In the genomic region with DNA sequence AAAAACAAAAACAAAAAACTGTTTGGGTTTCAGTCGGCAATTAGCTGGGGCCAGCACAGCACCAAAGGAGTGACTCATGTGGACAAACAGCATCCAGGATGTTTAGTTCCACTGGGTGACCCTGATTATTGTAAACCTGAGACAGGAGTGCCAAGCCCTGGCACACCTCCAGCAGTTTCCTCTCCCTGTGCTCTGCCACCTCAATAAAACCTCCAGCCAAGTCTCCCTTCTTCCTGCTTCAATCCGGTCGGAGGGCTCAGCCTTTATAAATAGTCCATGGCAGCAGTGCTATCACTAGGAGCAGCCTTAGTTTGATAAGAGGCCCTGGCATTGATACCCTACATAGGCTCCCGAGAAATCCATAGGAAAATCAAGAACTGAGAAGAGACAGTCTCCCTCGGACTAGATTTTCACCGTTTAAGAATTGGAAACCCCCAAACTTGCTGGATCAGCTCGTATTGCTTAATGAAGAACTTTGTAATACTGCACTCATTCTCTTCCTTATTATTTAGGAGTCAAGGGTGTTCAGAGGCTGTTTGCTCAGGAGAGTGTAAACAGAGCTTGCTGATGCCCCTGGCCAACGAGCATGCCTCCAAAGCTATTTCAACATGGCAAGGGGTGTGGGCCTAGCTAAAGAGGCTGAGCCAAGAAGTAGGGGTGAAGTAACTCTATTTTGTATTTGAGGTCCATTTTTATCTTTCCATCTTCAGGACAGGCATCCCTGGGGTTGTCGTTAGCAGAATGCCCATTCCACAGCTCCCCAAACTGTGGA, we compare ENCODE assay signal across 10 mouse cellular contexts. TPM values are rescaled to one million over a fixed set of nuclear protein-coding genes. Genes with fewer than 3 reads are reported as not detected.
DNase-seq lines count a peak whose midpoint lies in the region; ATAC-seq and TF ChIP-seq lines count a peak whose summit lies in the region.
"Had no signal": no experiment of that assay in that cellular context is flagged by ENCODE, and none has a peak within 500 bp of the region (broad histone marks: within the 10 kb centered on the region; RNA-seq: fewer than 3 reads in every experiment).

No protein-coding gene starts in this region.

- no peak overlapping the region for H3K4me2 ChIP-seq in forebrain, embryonic 14.5 days (ENCODE audit: low read length)
- no peak overlapping the region for H3K4me2 ChIP-seq in forebrain, embryonic 16.5 days (ENCODE audit: low read length)
- no peak overlapping the region for H3K4me2 ChIP-seq in forebrain, embryonic 11.5 days (ENCODE audit: low read depth, low read length, severe bottlenecking)
- H3K4me2 ChIP-seq: forebrain, embryonic 15.5 days had no signal

- H3K4me1 ChIP-seq in forebrain, embryonic 14.5 days (ENCODE audit: control insufficient read depth, insufficient read depth, low read length): peaks cover 7% of the 10 kb centered on the region
- peaks cover 14% of the 10 kb centered on the region for H3K4me1 ChIP-seq in forebrain, embryonic 16.5 days (replicated peaks; ENCODE audit: control insufficient read depth, insufficient read depth, low read length)
- no peaks in the 10 kb centered on the region; the same call in 1 of the 2 replicates for H3K4me1 ChIP-seq in lung, adult 2 months (ENCODE audit: control insufficient read depth, insufficient read depth, low read length)
- H3K4me1 ChIP-seq in forebrain, embryonic 11.5 days (replicated peaks; ENCODE audit: control insufficient read depth, insufficient read depth, low read length): no peaks in the 10 kb centered on the region; the same call in 1 of the 2 replicates

- 66% methylated on average over 9 of the region's 9 CpGs for WGBS in forebrain, embryonic 14.5 days
- WGBS in forebrain, embryonic 16.5 days: 61% methylated on average over 9 of the region's 9 CpGs
- 34% methylated on average over 9 of the region's 9 CpGs for WGBS in lung, adult 2 months
- 82% methylated on average over 9 of the region's 9 CpGs for WGBS in forebrain, embryonic 11.5 days

- no peak for TF ChIP-seq CTCF in lung, adult 2 months (IDR thresholded peaks at IDR 0.05; ENCODE audit: insufficient read depth, low read length)

- H3K9ac ChIP-seq in forebrain, embryonic 14.5 days (ENCODE audit: low read length): peak overlapping the region; percentile 21; the same call in 1 of the 2 replicates
- no peak overlapping the region for H3K9ac ChIP-seq in forebrain, embryonic 16.5 days (replicated peaks; ENCODE audit: low read depth, low read length)
- no peak overlapping the region for H3K9ac ChIP-seq in forebrain, embryonic 11.5 days (ENCODE audit: low read length)
- H3K9ac ChIP-seq: forebrain, embryonic 15.5 days had no signal

- H3K36me3 ChIP-seq in forebrain, embryonic 14.5 days (ENCODE audit: control insufficient read depth, insufficient read depth, low read length): no peaks in the 10 kb centered on the region
- no peaks in the 10 kb centered on the region for H3K36me3 ChIP-seq in forebrain, embryonic 16.5 days (ENCODE audit: control insufficient read depth, insufficient read depth)
- no peaks in the 10 kb centered on the region for H3K36me3 ChIP-seq in forebrain, embryonic 11.5 days (ENCODE audit: control insufficient read depth, insufficient read depth, low read length)
- H3K36me3 ChIP-seq: forebrain, embryonic 15.5 days had no signal

- H3K27me3 ChIP-seq in forebrain, embryonic 14.5 days (replicated peaks; ENCODE audit: control insufficient read depth, insufficient read depth, low read length): no peaks in the 10 kb centered on the region
- H3K27me3 ChIP-seq in forebrain, embryonic 16.5 days (replicated peaks; ENCODE audit: control insufficient read depth, insufficient read depth, low read length): peaks cover 4% of the 10 kb centered on the region
- peaks cover 8% of the 10 kb centered on the region for H3K27me3 ChIP-seq in forebrain, embryonic 11.5 days (ENCODE audit: control insufficient read depth, insufficient read depth, low read length)

- H3K4me3 ChIP-seq in forebrain, embryonic 14.5 days (ENCODE audit: low read depth, low read length): no peak overlapping the region
- H3K4me3 ChIP-seq in forebrain, embryonic 16.5 days (replicated peaks; ENCODE audit: low read length): no peak overlapping the region
- no peak overlapping the region for H3K4me3 ChIP-seq in lung, adult 2 months (replicated peaks; ENCODE audit: extremely low read depth, low read depth, low read length)
- no peak overlapping the region for H3K4me3 ChIP-seq in forebrain, embryonic 11.5 days (ENCODE audit: low read depth, low read length)
- H3K4me3 ChIP-seq: forebrain, embryonic 15.5 days; myocyte had no signal

- no peak for DNase-seq in forebrain, embryonic 14.5 days (ENCODE audit: low spot score)
- DNase-seq in urinary bladder, adult 18-20 months (ENCODE audit: low spot score in 2 of 2): peak; percentile 41 to 56
- no peak for DNase-seq in urinary bladder, postnatal 10 days (ENCODE audit: low spot score)
- peak; percentile 41 for DNase-seq in lung, adult 2 months
- peak; percentile 55 to 62 for DNase-seq in urinary bladder, postnatal 36 days (ENCODE audit: low spot score in 2 of 2)
- no peak for DNase-seq in forebrain, embryonic 11.5 days (ENCODE audit: low spot score)
- no peak for DNase-seq in embryo, embryonic 9.5 days (ENCODE audit: extremely low spot score)

- no peaks in the 10 kb centered on the region for H3K9me3 ChIP-seq in forebrain, embryonic 14.5 days (replicated peaks; ENCODE audit: control insufficient read depth, low read length)
- no peaks in the 10 kb centered on the region for H3K9me3 ChIP-seq in forebrain, embryonic 16.5 days (ENCODE audit: control insufficient read depth, low read length)
- no peaks in the 10 kb centered on the region for H3K9me3 ChIP-seq in forebrain, embryonic 11.5 days (ENCODE audit: control insufficient read depth, low read length)
- H3K9me3 ChIP-seq: forebrain, embryonic 15.5 days had no signal

- no peak for ATAC-seq in forebrain, embryonic 14.5 days
- no peak for ATAC-seq in forebrain, embryonic 16.5 days
- no peak for ATAC-seq in forebrain, embryonic 11.5 days (replicated peaks; ENCODE audit: low FRiP score)
- ATAC-seq: forebrain, embryonic 15.5 days had no signal

- TF ChIP-seq POLR2A in lung, adult 2 months (IDR thresholded peaks at IDR 0.05; ENCODE audit: borderline replicate concordance, extremely low read depth, low read depth, low read length): no peak

- no peak overlapping the region for H3K27ac ChIP-seq in forebrain, embryonic 14.5 days (ENCODE audit: low read depth, low read length)
- no peak overlapping the region for H3K27ac ChIP-seq in forebrain, embryonic 16.5 days (ENCODE audit: low read length)
- H3K27ac ChIP-seq in forebrain, embryonic 11.5 days (ENCODE audit: low read depth, low read length): no peak overlapping the region
- H3K27ac ChIP-seq: forebrain, embryonic 15.5 days had no signal

RNA-seq across cellular contexts. Expression of gene 1700013F07Rik, which starts 0.7 kb away (rescaled TPM):
- 1.3 and 2.0 TPM in 2 replicates for polyA plus RNA-seq in forebrain, embryonic 14.5 days (2014; fragmentation: Nextera tagmentation; extraction: Ambion mirVana)
- 1.0 and 2.0 TPM in 2 replicates for polyA plus RNA-seq in forebrain, embryonic 16.5 days (2015; fragmentation: Nextera tagmentation; extraction: Ambion mirVana)
- polyA plus RNA-seq in lung, adult 2 months (2012; rRNA removed): 7.1 and 7.7 TPM in 2 replicates
- 0.63 and 0.68 TPM in 2 replicates for polyA plus RNA-seq in forebrain, embryonic 11.5 days (2014; fragmentation: Nextera tagmentation; extraction: Ambion mirVana)

RNA-seq across cellular contexts. Expression of gene 5330417C22Rik, which starts 3.0 kb away (rescaled TPM):
- polyA plus RNA-seq in forebrain, embryonic 14.5 days (2014; fragmentation: Nextera tagmentation; extraction: Ambion mirVana): 8.7 and 12.2 TPM in 2 replicates
- polyA plus RNA-seq in forebrain, embryonic 16.5 days (2015; fragmentation: Nextera tagmentation; extraction: Ambion mirVana): 12.1 and 13.3 TPM in 2 replicates
- polyA plus RNA-seq in lung, adult 2 months (2012; rRNA removed): 45.7 and 56.3 TPM in 2 replicates
- polyA plus RNA-seq in forebrain, embryonic 11.5 days (2014; fragmentation: Nextera tagmentation; extraction: Ambion mirVana): 2.2 and 2.8 TPM in 2 replicates

RNA-seq across cellular contexts. Expression of gene Tmem167b, which starts 29.0 kb away (rescaled TPM):
- 56.3 and 62.0 TPM in 2 replicates for polyA plus RNA-seq in forebrain, embryonic 14.5 days (2014; fragmentation: Nextera tagmentation; extraction: Ambion mirVana)
- 68.3 and 75.2 TPM in 2 replicates for polyA plus RNA-seq in forebrain, embryonic 16.5 days (2015; fragmentation: Nextera tagmentation; extraction: Ambion mirVana)
- 7.0 and 9.8 TPM in 2 replicates for polyA plus RNA-seq in lung, adult 2 months (2012; rRNA removed)
- 49.4 and 53.3 TPM in 2 replicates for polyA plus RNA-seq in forebrain, embryonic 11.5 days (2014; fragmentation: Nextera tagmentation; extraction: Ambion mirVana)

RNA-seq across cellular contexts. Expression of gene Taf13, which starts 38.2 kb away (rescaled TPM):
- polyA plus RNA-seq in forebrain, embryonic 14.5 days (2014; fragmentation: Nextera tagmentation; extraction: Ambion mirVana): 51.8 and 54.1 TPM in 2 replicates
- 54.0 and 56.3 TPM in 2 replicates for polyA plus RNA-seq in forebrain, embryonic 16.5 days (2015; fragmentation: Nextera tagmentation; extraction: Ambion mirVana)
- polyA plus RNA-seq in lung, adult 2 months (2012; rRNA removed): 2.0 and 4.0 TPM in 2 replicates
- 55.3 and 63.1 TPM in 2 replicates for polyA plus RNA-seq in forebrain, embryonic 11.5 days (2014; fragmentation: Nextera tagmentation; extraction: Ambion mirVana)

RNA-seq across cellular contexts. Expression of gene Wdr47, which starts 57.8 kb away (rescaled TPM):
- polyA plus RNA-seq in forebrain, embryonic 14.5 days (2014; fragmentation: Nextera tagmentation; extraction: Ambion mirVana): 87.8 and 112 TPM in 2 replicates
- 135 and 148 TPM in 2 replicates for polyA plus RNA-seq in forebrain, embryonic 16.5 days (2015; fragmentation: Nextera tagmentation; extraction: Ambion mirVana)
- polyA plus RNA-seq in lung, adult 2 months (2012; rRNA removed): 5.7 and 8.3 TPM in 2 replicates
- 30.1 and 32.2 TPM in 2 replicates for polyA plus RNA-seq in forebrain, embryonic 11.5 days (2014; fragmentation: Nextera tagmentation; extraction: Ambion mirVana)

Comparison
In these comparisons a context has a peak if more than half of its experiments do, and no peak if none do; other contexts are left out.
1. DNase-seq: peak in urinary bladder, adult 18-20 months (2 of 2), lung, adult 2 months (single experiment) and urinary bladder, postnatal 36 days (2 of 2); none in forebrain, embryonic 14.5 days (single experiment), urinary bladder, postnatal 10 days (single experiment), forebrain, embryonic 11.5 days (single experiment) and embryo, embryonic 9.5 days (single experiment).